Mouse (Mus musculus) myocyte (in vitro differentiated cells): ENCODE results near the gene Tcf25. TPM values are rescaled to one million over a fixed set of nuclear protein-coding genes. Genes with fewer than 3 reads are reported as not detected.

ENCODE experiments used
- H3K27me3 ChIP-seq: one replicate; pipeline ENCODE4 v1.6.1; 2011; ENCODE audit not compliant: control insufficient read depth, insufficient read depth, insufficient read length
- H3K36me3 ChIP-seq: one replicate; pipeline ENCODE4 v1.6.1; 2011; ENCODE audit not compliant: control insufficient read depth, insufficient read depth
- H3K4me2 ChIP-seq: one replicate; pipeline ENCODE4 v1.6.1; 2011; ENCODE audit warnings: low read depth, control low read depth
- H3K4me3 ChIP-seq: one replicate; pipeline ENCODE4 v1.5.1; 2011; ENCODE audit warnings: mild to moderate bottlenecking, control low read depth, moderate library complexity
- H3K79me2 ChIP-seq: one replicate; pipeline ENCODE4 v1.6.1; 2011; ENCODE audit not compliant: control insufficient read depth, insufficient read depth
- H3ac ChIP-seq: one replicate; pipeline ENCODE4 v1.6.1; 2011; ENCODE audit not compliant: control insufficient read depth, insufficient read length
- CEBPB ChIP-seq: IDR thresholded peaks from 2 replicates; pipeline ENCODE4 v1.6.1; 2011; ENCODE audit warnings: mild to moderate bottlenecking, moderate library complexity; ENCODE audit not compliant: poor library complexity, insufficient read depth, severe bottlenecking
- E2F4 ChIP-seq: IDR thresholded peaks from one replicate; pipeline ENCODE4 v1.6.1; 2011; ENCODE audit warnings: mild to moderate bottlenecking, control low read depth, moderate library complexity; ENCODE audit not compliant: insufficient read depth
- MAX ChIP-seq: IDR thresholded peaks from one replicate; pipeline ENCODE4 v1.6.1; 2011; ENCODE audit warnings: low read depth, mild to moderate bottlenecking, control low read depth
- MYOD1 ChIP-seq, 3 experiments: IDR thresholded peaks; one replicate each; pipeline ENCODE4 v1.6.1; 2011; ENCODE audit warnings: control low read depth in 2 of 3, low read depth in 2 of 3, mild to moderate bottlenecking in 2 of 3, moderate library complexity in 1 of 3; ENCODE audit not compliant: insufficient read length in 2 of 3, control insufficient read depth in 1 of 3
- MYOG ChIP-seq, 3 experiments: IDR thresholded peaks; one replicate each; pipeline ENCODE4 v1.6.1; 2011; ENCODE audit warnings: control low read depth in 2 of 3, low read depth in 2 of 3, mild to moderate bottlenecking in 2 of 3; ENCODE audit not compliant: insufficient read length in 2 of 3, control insufficient read depth in 1 of 3, insufficient read depth in 1 of 3
- POLR2A ChIP-seq: IDR thresholded peaks from one replicate; pipeline ENCODE4 v1.6.1; 2011; ENCODE audit warnings: low read depth, mild to moderate bottlenecking, control low read depth, moderate library complexity; ENCODE audit not compliant: insufficient read length
- POLR2AphosphoS2 ChIP-seq: IDR thresholded peaks from one replicate; pipeline ENCODE4 v1.6.1; 2011; ENCODE audit warnings: low read depth, control low read depth; ENCODE audit not compliant: insufficient read length
- REST ChIP-seq: IDR thresholded peaks from one replicate; pipeline ENCODE4 v1.6.1; 2011; ENCODE audit warnings: mild to moderate bottlenecking, control low read depth, moderate library complexity; ENCODE audit not compliant: insufficient read depth, insufficient read length
- SRF ChIP-seq: IDR thresholded peaks from one replicate; pipeline ENCODE4 v1.6.1; 2011; ENCODE audit warnings: low read depth; ENCODE audit not compliant: control insufficient read depth, insufficient read length
- TCF12 ChIP-seq: IDR thresholded peaks from one replicate; pipeline ENCODE4 v1.6.1; 2011; ENCODE audit warnings: mild to moderate bottlenecking, control low read depth; ENCODE audit not compliant: poor library complexity, insufficient read depth, severe bottlenecking
- TCF3 ChIP-seq: IDR thresholded peaks from one replicate; pipeline ENCODE4 v1.6.1; 2011; ENCODE audit warnings: low read depth, control low read depth; ENCODE audit not compliant: insufficient read length
- USF1 ChIP-seq: IDR thresholded peaks from one replicate; pipeline ENCODE4 v1.6.1; 2011; ENCODE audit warnings: low read depth, mild to moderate bottlenecking, control low read depth, moderate library complexity
- polyA plus RNA-seq: library from polyadenylated mRNA; unstranded; fragments of >200 nt; fragmentation: generic; extraction: Trizol; gene quantifications from one replicate; pipeline ENCODE4 v1.2.1, GENCODE M21; 2012; ENCODE audit warnings: missing spikeins

Tcf25 gene
- polyA plus RNA-seq, 1 experiment, result 177 TPM

- Histone ChIP-seq H3K27me3 (no peaks in the 10 kb centered on the region), H3K79me2 (no peaks in the 10 kb centered on the region), H3ac (no peak overlapping the region), H3K4me2 (no peak overlapping the region), H3K36me3 (no peaks in the 10 kb centered on the region), H3K4me3 (no peak overlapping the region)
- no peak for TF ChIP-seq E2F4
- no peak for TF ChIP-seq SRF
- no peak for TF ChIP-seq MYOD1 (IDR thresholded peaks at IDR 0.05; ENCODE audit: control insufficient read depth in 1 of 3, insufficient read length in 2 of 3, low read depth in 2 of 3)
- no peak for TF ChIP-seq TCF12
- TF ChIP-seq CEBPB, result no peak
- no peak for TF ChIP-seq MYOG (IDR thresholded peaks at IDR 0.05; ENCODE audit: control insufficient read depth in 1 of 3, insufficient read depth in 1 of 3, insufficient read length in 2 of 3, low read depth in 2 of 3)
- TF ChIP-seq TCF3, result no peak
These were observed 31.3 kb upstream of the Tcf25 start for GRCm38 (mm10) chr8:123342253-123342652.

DNA sequence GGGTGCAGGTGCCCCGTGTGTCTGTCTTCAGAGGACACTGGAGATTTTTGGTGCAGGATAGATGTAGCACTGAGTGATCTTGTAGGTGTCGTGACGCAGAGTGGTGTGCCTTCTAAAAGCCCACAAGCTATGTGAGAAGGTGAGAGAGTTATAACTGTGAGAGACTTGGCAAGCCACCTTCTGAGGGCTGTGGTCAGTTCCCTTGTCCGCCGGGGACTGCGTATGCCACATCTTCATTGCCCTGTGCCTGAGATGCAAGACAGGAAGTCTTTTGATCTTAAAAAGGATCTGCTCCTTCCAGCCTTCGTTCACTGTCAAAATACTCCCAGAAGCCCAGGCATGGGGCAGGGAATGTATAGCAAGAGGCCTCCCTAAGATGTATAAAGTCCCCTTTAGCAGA is 30.6 kb upstream of the Tcf25 start:
- Histone ChIP-seq H3ac (no peak overlapping the region), H3K4me3 (no peak overlapping the region), H3K4me2 (no peak overlapping the region), H3K79me2 (no peaks in the 10 kb centered on the region), H3K27me3 (no peaks in the 10 kb centered on the region), H3K36me3 (no peaks in the 10 kb centered on the region)
- TF ChIP-seq MYOD1 (IDR thresholded peaks at IDR 0.05; ENCODE audit: control insufficient read depth in 1 of 3, insufficient read length in 2 of 3, low read depth in 2 of 3) (no peak), TCF12 (no peak), REST (no peak), SRF (no peak), MYOG (IDR thresholded peaks at IDR 0.05; ENCODE audit: control insufficient read depth in 1 of 3, insufficient read depth in 1 of 3, insufficient read length in 2 of 3, low read depth in 2 of 3) (no peak), MAX (no peak), POLR2AphosphoS2 (no peak), E2F4 (no peak), POLR2A (no peak), USF1 (no peak)

DNA sequence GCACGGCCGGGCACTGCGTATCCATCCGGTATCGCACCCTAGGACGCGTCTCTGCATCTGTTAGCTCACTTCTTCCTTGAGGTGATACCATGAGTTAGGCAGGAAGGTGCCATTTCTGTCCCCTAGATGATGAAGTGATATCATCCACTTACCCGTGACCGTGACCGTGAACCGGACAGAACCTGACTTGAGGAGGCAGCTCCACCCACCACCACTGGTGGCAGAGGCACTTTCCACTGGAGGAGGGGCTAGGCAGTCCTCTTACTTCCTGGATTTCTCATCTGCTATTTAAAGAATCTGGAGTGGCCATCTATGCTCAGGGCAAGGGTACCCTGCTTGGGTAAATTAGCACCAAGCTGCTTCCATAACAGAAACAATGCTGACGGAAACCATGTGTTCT is 30.1 kb upstream of the Tcf25 start:
- H3K27me3 ChIP-seq, result no peaks in the 10 kb centered on the region
- no peak overlapping the region for H3K4me3 ChIP-seq
- H3K36me3 ChIP-seq, result no peaks in the 10 kb centered on the region
- H3K79me2 ChIP-seq, result no peaks in the 10 kb centered on the region
- TF ChIP-seq CEBPB, result no peak
- no peak for TF ChIP-seq TCF3
- TF ChIP-seq E2F4, result no peak
- no peak for TF ChIP-seq REST
- TF ChIP-seq MYOG (IDR thresholded peaks at IDR 0.05; ENCODE audit: control insufficient read depth in 1 of 3, insufficient read depth in 1 of 3, insufficient read length in 2 of 3, low read depth in 2 of 3), result no peak
- no peak overlapping the region for H3K4me2 ChIP-seq
- H3ac ChIP-seq, result no peak overlapping the region

DNA sequence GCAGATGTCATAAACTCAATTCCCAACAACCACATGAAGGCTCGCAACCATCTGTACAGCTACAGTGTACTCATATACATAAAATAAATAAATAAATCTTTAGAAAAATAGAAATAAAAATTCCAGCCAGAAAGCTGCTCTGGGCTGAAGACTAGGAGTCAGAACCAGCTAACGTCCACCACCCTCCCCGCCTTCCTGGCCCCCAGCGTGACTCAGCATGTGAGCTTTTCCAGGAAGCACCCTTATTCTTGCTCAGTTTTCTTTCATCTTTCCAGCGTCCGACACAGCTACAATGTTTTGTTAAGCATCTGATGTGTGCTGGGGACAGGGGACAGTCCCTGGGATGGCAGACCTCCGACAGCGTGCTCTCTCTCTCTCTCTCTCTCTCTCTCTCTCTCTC is 28.4 kb upstream of the Tcf25 start:
- no peak overlapping the region for H3K4me3 ChIP-seq
- no peak overlapping the region for H3ac ChIP-seq
- peak overlapping the region; percentile 34 for H3K4me2 ChIP-seq
- no peak for TF ChIP-seq USF1
- no peak for TF ChIP-seq POLR2A
- TF ChIP-seq SRF, result no peak
- no peak for TF ChIP-seq REST
- no peak for TF ChIP-seq TCF12
- TF ChIP-seq MYOG (IDR thresholded peaks at IDR 0.05; ENCODE audit: control insufficient read depth in 1 of 3, insufficient read depth in 1 of 3, insufficient read length in 2 of 3, low read depth in 2 of 3), result no peak
- TF ChIP-seq TCF3, result no peak
- no peak for TF ChIP-seq MYOD1 (IDR thresholded peaks at IDR 0.05; ENCODE audit: control insufficient read depth in 1 of 3, insufficient read length in 2 of 3, low read depth in 2 of 3)
- no peak for TF ChIP-seq E2F4
- no peak for TF ChIP-seq MAX
- no peak for TF ChIP-seq CEBPB
- no peak for TF ChIP-seq POLR2AphosphoS2
- H3K27me3 ChIP-seq, result no peaks in the 10 kb centered on the region
- no peaks in the 10 kb centered on the region for H3K79me2 ChIP-seq
- H3K36me3 ChIP-seq, result no peaks in the 10 kb centered on the region

DNA sequence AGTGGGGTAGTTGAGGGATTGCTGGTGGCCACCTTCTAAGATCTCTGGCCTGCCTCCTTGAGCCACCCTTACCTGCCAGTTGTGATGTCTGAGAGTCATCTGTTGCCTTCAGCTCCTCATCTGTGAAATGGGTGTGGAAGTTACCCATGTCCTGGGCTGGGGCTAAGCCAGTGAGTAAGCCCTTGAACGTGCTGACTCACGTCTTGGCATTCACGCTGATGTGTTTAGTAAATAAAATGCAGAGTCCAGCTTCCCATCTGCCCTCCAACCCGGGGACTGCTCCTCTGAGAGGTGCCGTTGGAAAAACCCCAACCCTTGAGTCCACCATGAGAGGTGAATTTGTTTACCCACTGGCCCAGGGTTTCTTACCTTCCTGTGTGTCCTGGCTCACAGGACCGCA is 27.7 kb upstream of the Tcf25 start:
- TF ChIP-seq SRF (no peak), POLR2AphosphoS2 (no peak), MYOD1 (IDR thresholded peaks at IDR 0.05; ENCODE audit: control insufficient read depth in 1 of 3, insufficient read length in 2 of 3, low read depth in 2 of 3) (no peak)
- Histone ChIP-seq H3K4me2 (no peak overlapping the region), H3K4me3 (no peak overlapping the region), H3K79me2 (no peaks in the 10 kb centered on the region), H3K27me3 (no peaks in the 10 kb centered on the region), H3ac (no peak overlapping the region), H3K36me3 (no peaks in the 10 kb centered on the region)
